Mouse (Mus musculus) MEL-GATA-1-ER (cell line): ENCODE data around the gene Qrfp.

Source experiments
- DNase-seq: peaks from one replicate; pipeline ENCODE4 v3.0.0-alpha.2; 2012; ENCODE audit warnings: low read depth; ENCODE audit errors: extremely low read depth

Qrfp gene

DNA sequence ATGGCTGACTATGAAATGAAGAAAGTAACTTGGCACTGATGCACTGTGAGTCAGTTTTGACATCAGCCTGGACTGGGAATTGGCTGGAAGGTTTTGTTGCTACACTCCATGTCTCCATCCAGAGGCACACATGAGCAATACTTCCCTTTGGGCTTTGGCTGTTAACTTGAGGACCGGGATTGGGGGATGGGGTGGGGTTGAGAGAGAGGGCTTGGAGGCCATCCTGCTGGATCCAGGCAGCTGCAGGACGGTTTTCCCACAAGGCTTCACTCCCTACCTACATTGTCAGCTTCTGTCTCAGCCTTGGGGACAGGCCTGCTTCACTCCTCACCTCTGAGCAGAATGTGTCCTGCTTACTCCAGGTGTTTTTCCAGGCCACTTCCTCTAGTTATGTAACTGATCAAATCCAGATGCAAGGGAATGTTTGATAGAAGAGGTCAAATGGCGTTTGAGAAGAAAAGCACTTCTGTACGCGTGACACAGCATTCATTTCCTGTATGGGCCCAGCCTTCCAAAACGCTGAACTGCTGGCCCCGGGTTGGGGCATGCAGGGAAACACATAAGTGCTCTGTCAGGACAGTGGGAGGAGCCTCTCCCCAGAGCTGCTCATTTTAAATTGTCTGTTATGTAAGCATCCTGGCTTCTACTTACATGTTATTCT, 39.5 kb downstream of the Qrfp start:
- no peak for DNase-seq

DNA sequence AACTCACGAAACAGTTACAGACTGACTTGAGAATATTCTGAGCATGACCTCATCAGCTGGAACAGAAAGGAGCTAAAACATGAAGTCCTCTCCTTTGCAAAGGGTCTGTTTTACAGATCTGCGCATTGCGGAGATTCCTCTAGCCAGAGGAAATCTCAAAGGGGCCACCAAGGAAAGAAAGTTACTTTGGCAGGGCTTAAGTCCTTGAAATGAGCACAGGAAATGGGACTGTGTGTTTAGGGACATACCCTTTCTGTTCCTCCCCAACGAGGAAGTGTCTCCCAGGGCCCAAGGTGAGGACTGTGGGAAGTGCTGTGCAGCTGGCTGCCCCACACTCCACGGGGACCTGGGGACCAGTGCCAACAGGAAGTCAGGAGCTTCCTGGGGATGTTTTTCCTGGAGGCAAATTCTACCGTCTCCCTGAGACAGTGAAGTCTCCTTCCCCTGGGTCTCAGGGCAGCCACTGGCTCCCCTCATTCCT, 40.7 kb downstream of the Qrfp start:
- DNase-seq: no peak

DNA sequence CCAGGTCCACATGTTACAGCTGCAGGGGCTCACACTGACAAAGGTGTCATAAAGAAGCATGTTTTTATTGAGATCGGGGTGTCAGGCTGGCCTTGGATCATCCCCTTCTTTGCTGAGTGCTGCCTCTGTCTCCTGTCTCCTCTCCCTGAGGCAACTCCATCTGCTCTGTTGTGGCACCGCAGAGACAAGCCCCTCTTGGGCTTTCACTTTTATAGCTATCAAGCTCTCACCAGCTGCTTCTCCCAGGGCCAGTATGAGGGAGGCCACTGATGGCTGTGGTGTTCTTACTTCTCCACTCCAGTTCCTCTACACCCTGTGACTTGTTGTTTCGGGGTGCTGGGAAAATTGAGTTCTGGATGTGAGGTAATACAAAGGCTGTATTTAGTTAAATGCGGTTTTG, 41.3 kb downstream of the Qrfp start:
- no peak for DNase-seq

DNA sequence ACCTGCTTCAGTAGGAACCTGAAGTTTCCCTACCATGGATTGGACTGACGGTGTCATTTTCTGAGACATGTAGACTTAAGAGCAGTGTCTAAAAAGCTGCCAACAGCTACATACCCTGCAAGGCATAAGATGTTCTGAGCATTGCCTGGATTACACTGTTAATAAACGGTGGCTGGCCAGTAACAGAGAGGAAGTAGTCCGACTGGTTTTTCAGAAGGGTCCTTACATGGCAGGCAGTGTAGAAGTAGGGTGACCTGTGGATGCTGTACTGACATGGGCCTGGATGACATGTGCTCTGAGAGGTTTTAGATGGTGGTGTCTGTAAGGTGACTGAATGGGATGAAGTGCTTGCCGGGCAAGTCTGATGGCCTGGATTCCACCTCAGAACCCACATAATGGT, 42.6 kb downstream of the Qrfp start:
- DNase-seq: no peak

DNA sequence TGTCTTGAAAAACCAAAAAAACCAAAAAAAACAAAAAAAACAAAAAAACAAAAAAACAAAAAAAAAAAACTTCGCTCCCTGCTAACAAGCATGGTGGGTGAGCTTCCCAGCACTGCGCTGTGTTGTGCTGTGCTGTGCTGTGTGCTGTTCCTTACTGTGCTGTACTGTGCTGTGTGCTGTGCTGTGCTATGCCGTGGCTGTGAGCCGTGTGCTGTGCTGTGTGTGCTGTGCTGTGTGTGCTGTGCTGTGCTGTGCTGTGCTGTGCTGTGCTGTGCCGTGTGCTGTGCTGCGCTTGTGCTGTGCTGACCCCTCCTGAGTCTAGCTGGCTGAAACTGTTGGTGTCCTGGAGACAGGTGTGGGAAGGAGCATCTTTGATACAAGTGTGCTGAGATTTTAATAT, 43.3 kb downstream of the Qrfp start:
- DNase-seq: no peak

DNA sequence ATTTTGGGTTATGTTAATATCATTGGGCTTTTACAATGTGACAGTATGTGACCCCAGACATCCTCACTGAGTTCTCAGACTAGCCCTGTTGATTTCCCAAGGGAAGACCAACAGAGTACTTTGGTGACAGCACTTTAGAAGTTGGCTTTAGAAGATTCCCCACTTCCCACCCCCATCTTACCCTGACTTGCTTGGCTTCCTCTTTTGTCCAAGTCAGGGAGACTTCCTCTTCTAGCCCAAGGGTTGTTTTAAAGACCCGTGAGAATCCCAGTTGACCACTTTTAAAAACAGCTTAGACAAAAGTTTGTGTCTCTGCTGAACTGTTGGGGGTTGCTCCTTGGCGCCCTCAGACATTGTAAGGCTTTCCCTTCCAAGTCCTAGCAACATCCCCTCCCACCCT, 47.1 kb downstream of the Qrfp start:
- DNase-seq: peak; percentile 70

DNA sequence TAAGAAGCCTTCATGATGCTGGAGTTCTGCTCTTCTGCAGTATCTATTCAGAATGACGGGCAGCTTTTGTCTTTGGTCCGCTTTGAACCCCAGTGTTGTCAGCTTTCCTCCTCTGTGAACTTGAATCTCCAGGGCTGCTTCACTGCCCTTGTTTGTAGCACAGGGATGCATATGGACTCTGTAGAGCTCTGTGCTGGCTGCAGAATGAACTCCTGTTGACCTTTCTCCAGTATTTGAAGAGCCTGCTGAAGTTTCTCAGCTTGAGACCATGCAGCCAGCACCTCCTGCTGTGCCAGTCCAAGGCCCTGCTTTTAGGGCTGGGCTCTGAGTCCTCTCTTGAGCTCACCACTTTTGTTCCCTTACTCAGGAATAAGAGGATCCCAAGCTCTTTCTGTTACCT, 47.5 kb downstream of the Qrfp start:
- DNase-seq: no peak

DNA sequence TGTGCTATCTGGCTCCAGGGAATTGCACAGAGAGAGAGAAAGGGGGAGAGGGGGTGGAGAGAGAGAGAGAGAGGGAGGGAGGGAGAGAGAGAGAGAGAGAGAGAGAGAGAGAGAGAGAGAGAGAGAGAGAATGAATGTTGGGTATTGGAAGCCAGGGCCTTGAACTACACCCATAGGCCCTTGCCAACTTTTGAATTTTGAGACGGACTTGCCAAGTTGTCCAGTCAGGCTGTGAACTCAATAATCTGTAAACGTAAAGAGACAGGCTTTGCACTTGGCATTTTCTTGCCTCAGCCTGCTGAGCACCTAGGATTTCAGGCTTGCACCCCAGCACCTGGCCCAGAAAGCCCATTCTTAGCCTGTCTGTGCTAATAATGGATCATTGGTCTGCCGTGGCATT, 48.2 kb downstream of the Qrfp start:
- DNase-seq: no peak

DNA sequence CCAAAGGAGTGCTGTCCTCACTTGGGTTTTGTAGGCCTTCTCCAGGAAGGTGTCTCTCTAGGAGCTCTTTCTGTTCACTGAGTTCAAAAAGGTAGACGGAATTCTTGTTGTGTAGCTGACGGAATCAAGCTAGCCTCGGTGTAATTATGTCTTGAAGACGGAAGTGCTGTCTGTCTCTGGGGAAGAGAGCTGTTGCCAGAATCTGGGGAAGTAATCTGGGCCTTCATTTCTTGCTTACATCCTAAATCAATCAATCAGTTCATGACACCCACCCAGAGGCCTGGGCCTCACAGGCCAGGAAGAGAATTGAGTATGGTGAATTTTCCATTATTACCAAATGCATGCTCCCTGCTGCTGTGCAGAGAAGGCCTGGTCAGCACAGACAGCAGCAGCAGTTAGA, 48.8 kb downstream of the Qrfp start:
- DNase-seq: no peak

DNA sequence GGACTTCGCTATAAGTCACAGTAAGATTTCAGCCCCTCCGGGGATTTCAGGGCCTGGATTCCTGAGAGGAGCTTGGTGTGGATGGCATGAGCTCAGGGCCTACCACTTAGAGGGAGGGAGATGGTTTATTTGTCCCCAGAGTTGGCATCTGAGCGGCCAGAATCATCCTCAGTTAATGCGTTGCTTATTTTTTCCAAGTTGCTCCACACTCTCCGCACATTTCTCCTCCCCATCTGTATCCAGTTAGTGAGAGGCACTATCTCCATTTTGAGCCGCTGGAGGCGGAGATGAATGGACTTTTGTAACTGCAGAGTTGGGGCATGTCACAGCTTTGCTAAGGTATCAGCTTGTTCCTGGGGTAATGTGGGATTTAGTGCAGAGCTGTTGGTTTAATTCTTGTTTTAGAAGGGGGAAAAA, 49.3 kb downstream of the Qrfp start:
- DNase-seq: no peak

DNA sequence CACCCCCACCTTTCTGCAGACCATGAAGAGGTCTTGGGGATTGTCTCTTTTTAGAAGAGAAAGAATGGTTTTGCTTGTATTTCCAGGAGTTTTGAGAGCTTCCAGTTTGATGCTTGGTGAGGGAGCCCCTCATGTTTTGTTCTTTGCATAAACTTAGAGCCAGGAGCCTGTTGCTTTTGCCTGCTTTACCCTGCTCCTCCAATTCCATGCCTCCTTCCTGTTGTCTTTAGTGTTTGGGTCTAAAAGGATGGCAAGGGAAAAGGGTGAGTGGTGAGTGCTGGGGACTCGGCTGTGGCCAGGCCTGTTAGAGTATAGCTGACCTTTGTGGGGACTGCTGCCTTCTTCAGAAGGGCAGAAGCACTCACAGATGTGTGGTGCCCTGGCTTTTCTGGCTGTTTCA, 49.9 kb downstream of the Qrfp start:
- DNase-seq: no peak

DNA sequence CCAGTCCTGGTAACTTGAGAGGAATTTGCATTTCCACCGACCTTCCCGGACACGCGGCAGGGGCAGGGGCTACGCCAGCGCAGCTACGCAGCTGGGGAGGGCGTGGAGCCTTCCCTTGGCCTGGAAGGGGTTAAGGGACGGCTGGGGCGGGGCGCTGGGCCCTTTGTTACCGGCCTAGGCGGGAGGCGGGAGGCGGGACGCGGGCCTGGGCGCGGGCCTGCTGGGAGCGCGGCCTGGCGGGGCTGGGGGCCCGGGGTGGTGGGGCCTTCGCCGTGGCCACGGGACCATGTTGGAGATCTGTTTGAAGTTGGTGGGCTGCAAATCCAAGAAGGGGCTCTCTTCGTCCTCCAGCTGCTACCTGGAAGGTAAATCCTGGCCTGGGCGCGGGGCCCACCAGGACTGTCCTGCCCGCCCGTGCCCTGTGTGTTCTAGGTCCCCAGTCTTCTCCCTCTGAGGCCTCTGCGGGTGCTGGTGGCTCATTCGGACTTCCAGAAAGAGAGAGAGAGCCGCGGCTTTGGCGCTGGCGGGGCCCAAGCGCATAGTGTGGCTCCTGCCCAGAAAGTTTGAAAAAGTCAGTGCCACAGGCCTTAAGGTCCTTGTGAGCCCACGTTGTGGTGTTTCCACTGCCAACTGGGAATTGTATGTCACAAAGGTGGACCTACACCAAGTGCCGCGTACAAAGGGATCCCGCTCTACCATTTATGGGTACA, 50.5 kb downstream of the Qrfp start:
- no peak for DNase-seq

DNA sequence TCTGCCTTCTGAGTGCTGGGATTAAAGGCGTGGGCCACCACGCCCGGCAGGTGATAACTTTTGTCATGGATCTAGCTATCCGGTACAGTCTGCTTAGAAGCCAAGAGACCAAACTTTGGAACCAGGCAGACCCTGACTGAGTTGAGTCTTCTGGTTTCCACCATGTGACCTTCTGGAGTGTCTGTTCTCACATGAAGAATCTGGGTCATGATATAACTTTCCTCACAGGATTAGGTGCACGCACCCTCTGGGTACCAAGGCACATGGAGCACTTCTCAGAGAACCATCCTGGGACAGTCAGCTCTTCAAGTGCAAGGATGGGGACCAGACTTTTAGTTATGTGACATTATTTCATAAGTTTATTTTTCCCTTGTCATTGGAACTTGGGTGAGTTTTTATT, 51.4 kb downstream of the Qrfp start:
- no peak for DNase-seq

DNA sequence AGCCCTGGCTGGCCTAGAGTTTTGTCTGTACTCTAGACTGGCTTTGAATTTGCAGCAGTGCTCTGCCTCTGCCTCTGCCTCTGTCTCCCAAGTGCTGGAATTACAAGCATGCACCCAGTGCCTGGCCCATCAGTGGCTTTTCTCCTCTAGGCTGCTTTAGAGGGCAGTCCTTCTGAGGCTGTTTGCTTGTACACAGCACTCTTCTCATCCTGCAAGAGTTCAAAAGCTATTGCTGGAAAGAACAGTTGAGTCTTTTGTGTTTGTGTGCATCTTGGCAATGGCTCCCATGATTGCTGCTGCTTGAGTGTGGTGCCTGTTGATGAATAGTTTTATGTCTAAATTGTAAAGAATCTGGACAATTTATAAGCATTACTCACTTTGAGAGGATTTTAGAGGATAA, 52.9 kb downstream of the Qrfp start:
- no peak for DNase-seq
